Mouse (Mus musculus) thymus, adult 2 months (tissue): ENCODE results near the gene Lta.

Experiments used
- CTCF ChIP-seq: fragments of 200-500 bp; IDR thresholded peaks from 2 replicates; pipeline ENCODE4 v1.5.1; 2012; ENCODE audit warnings: mild to moderate bottlenecking, control low read depth, low read length, moderate library complexity, borderline replicate concordance; ENCODE audit not compliant: control insufficient read depth, poor library complexity, insufficient read depth; ENCODE audit errors: extremely low read depth
- POLR2A ChIP-seq: fragments of 200-500 bp; IDR thresholded peaks from 2 replicates; pipeline ENCODE4 v1.6.1; 2012; ENCODE audit warnings: mild to moderate bottlenecking, low read length, control low read depth, moderate library complexity; ENCODE audit not compliant: control insufficient read depth, poor library complexity, insufficient read depth; ENCODE audit errors: extremely low read depth

DNA sequence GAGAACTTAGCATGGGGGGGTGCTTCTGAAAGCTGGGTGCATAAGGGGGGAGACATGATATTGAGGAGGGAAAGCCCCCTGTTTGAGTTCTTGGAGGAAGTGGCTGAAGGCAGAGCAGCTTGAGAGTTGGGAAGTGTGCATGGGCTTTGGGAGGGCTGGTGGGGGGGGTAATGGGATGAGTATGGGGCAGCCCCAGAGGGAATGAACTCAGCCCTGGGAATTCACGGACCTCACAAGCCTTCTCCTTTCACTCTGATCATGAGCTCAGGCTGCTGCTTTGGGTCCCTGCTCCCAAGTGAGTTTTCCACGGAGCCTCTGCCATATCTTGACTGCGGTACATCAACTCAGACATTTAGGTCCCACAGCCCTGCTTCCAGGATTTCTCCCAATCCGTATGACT is 2.7 kb downstream of the Lta start:
- no peak for TF ChIP-seq POLR2A
- TF ChIP-seq CTCF: no peak
